Mouse (Mus musculus) left cerebral cortex, adult 6 months (tissue): Measurements from ENCODE around the gene H2afz. TPM values are rescaled to one million over a fixed set of nuclear protein-coding genes. Genes with fewer than 3 reads are reported as not detected.

Experiments
- long read RNA-seq, 2 experiments: library from polyadenylated mRNA; unstranded; transcript quantifications; one replicate each; pipeline ENCODE4 v2.0.0; 2019 to 2020
- polyA plus RNA-seq: library from polyadenylated mRNA; unstranded; fragments of <200 nt; fragmentation: Nextera tagmentation; gene quantifications from 2 replicates; pipeline ENCODE4 v1.2.3, GENCODE M21; 2021

The H2afz gene
- 660 and 757 TPM in 2 replicates for polyA plus RNA-seq
- long read RNA-seq, experiment 1, transcript H2afz-201 (5 exons, 1,069 nt): major isoform, 320 of 337 reads
- long read RNA-seq, experiment 1, partial matches to known transcripts: 10 of 337 reads
- long read RNA-seq, experiment 1, other reads (novel, unspliced or antisense): 7 of 337 reads
- long read RNA-seq, experiment 2, transcript H2afz-201 (5 exons, 1,069 nt): major isoform, 669 of 748 reads
- long read RNA-seq, experiment 2, transcript H2afz-207 (5 exons, 810 nt): minor isoform, 7 of 748 reads
- long read RNA-seq, experiment 2, partial matches to known transcripts: 47 of 748 reads
- long read RNA-seq, experiment 2, other reads (novel, unspliced or antisense): 25 of 748 reads

DNA sequence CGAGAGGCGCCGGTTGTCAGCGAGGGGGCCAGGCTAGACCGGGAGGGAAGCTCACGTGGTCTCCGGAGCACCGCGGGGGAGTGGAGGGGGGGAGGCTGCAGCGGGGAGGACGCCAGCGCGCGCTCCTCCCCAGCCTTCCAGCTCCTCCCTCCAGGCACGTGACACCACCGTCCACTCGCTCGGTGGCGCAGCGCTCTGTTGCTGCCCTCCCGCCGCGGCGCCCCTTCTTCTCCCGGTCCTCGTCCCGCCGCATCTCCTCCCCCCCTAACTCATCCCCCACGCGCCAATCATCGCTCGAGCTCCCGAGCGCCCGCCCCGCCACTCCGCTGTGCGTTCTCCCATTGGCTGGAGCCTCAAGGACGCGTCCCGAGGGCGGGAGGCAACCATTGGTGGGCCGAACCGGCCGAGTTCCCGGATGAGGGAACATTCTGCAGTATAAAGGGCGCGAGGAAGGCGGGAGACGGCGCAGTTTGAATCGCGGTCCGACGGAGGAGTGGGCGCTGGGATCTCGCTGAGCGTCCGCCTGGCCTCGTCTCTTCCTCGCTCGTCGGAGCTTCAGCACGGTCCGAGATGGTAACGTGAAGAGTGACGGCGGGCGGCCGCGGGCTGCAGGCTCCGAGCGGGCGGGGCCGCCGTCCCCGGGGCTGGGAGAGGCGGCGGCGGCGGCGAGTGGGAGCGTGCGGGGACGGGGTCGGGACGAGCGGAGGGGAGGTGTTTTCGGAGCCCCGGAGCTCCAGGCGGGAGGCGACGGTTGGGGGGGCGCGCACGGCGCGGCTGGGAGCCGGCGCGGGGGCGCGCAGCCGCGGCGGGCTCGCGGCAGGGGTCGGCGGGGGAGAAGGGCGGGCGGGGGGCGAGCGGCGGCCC is at the start of gene H2afz:
TSS of gene H2afz (plus strand) at position 364 of the 864 bp plus-strand sequence.

DNA sequence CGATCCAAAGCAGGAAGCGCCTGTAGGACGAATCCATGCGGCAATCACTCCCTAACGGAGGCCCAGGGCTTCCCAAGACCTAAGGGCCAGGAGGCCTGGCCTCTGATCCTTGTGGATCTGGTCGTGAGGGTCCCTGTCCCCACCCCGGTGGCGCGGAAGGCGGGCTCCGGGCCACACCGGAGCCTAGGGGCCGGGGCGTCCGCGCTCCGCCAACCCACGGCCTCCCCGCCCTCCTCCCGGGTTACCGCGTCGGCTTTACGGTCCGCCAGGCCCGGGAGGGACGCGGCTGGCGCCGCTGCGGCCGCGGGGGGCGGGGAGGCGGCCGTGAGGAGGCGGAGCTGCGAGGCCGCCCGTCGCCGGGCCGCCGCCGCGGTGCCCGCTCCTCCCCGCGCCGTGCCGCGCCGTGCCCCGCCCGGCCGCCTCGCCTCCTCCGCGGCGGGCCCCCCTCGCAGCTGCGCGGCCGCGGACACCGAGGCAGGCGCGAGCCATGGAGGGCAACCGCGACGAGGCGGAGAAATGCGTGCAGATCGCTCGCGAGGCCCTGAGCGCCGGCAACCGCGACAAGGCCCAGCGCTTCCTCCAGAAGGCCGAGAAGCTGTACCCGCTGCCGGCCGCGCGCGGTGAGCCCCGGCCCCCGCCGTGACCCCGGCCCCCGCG is 3.3 kb downstream of the H2afz start, which contains the start of gene Dnajb14:
TSS of gene Dnajb14 (plus strand) at position 239 of the 657 bp plus-strand sequence.

Other genes starting within 250 kb of the H2afz start
- gene Ddit4l, start 242.9 kb upstream of the H2afz start, polyA plus RNA-seq: 44.7 and 82.2 TPM in 2 replicates
- not detected in 2 replicates for gene Gm21962, start 193.0 kb upstream of the H2afz start, polyA plus RNA-seq
- gene Dnajb14, start 3.2 kb downstream of the H2afz start, polyA plus RNA-seq: 8.8 and 13.4 TPM in 2 replicates
- 116 and 133 TPM in 2 replicates for gene Lamtor3, start 54.0 kb downstream of the H2afz start, polyA plus RNA-seq
- 2.4 and 4.8 TPM in 2 replicates for gene Dapp1, start 117.1 kb downstream of the H2afz start, polyA plus RNA-seq
- 0.22 and 0.30 TPM in 2 replicates for gene 1110002E22Rik, start 200.6 kb downstream of the H2afz start, polyA plus RNA-seq
- gene Gm5105, start 202.9 kb downstream of the H2afz start, polyA plus RNA-seq: 0.14 and 0.23 TPM in 2 replicates